ENCODE assay signal across 22 mouse cellular contexts in genomic region chr5:39803941-39804340, GRCm38 (mm10). TPM values are rescaled to one million over a fixed set of nuclear protein-coding genes. Genes with fewer than 3 reads are reported as not detected.
DNase-seq lines count a peak whose midpoint lies in the region; ATAC-seq and TF ChIP-seq lines count a peak whose summit lies in the region.
"Had no signal": no experiment of that assay in that cellular context is flagged by ENCODE, and none has a peak within 500 bp of the region (broad histone marks: within the 10 kb centered on the region; RNA-seq: fewer than 3 reads in every experiment).

No protein-coding gene starts in this region.

- H3K9me3 ChIP-seq in neural tube, embryonic 15.5 days (replicated peaks) = no peaks in the 10 kb centered on the region
- no peaks in the 10 kb centered on the region for H3K9me3 ChIP-seq in midbrain, postnatal 0 days (ENCODE audit: low read length)
- H3K9me3 ChIP-seq in intestine, postnatal 0 days (ENCODE audit: control insufficient read depth) = no peaks in the 10 kb centered on the region
- H3K9me3 ChIP-seq: embryonic facial prominence, embryonic 10.5 days; heart, embryonic 15.5 days; limb, embryonic 12.5 days; midbrain, embryonic 13.5 days; stomach, embryonic 15.5 days had no signal

- no peak for TF ChIP-seq POLR2A in kidney, adult 2 months (IDR thresholded peaks at IDR 0.05; ENCODE audit: low read depth, low read length)

- WGBS in kidney, adult 2 months = 30% methylated on average over 3 of the region's 3 CpGs
- WGBS in neural tube, embryonic 15.5 days = 66% methylated on average over 3 of the region's 3 CpGs
- WGBS in midbrain, postnatal 0 days = 72% methylated on average over 3 of the region's 3 CpGs
- 48% methylated on average over 3 of the region's 3 CpGs for WGBS in intestine, postnatal 0 days

- no peak overlapping the region for H3K4me2 ChIP-seq in neural tube, embryonic 15.5 days
- H3K4me2 ChIP-seq in midbrain, postnatal 0 days (ENCODE audit: low read depth, low read length, poor library complexity, severe bottlenecking) = no peak overlapping the region
- H3K4me2 ChIP-seq in intestine, postnatal 0 days (replicated peaks; ENCODE audit: low read depth) = no peak overlapping the region
- H3K4me2 ChIP-seq: heart, embryonic 15.5 days; limb, embryonic 12.5 days; midbrain, embryonic 13.5 days; stomach, embryonic 15.5 days had no signal

- TF ChIP-seq CTCF in kidney, adult 2 months (conservative IDR thresholded peaks at IDR 0.05; ENCODE audit: insufficient read depth, insufficient read length, low read depth, low read length) = no peak
- TF ChIP-seq CTCF in midbrain, postnatal 0 days (IDR thresholded peaks at IDR 0.05) = no peak
- TF ChIP-seq CTCF in intestine, postnatal 0 days (IDR thresholded peaks at IDR 0.05; ENCODE audit: low read depth) = no peak

- no peak overlapping the region for H3K27ac ChIP-seq in kidney, adult 2 months (ENCODE audit: insufficient read depth, low read depth, low read length)
- no peak overlapping the region for H3K27ac ChIP-seq in neural tube, embryonic 15.5 days (replicated peaks)
- no peak overlapping the region for H3K27ac ChIP-seq in midbrain, postnatal 0 days (ENCODE audit: low read depth, low read length)
- no peak overlapping the region for H3K27ac ChIP-seq in intestine, postnatal 0 days (ENCODE audit: low read depth, low read length)
- H3K27ac ChIP-seq: embryonic facial prominence, embryonic 10.5 days; heart, embryonic 15.5 days; limb, embryonic 12.5 days; liver, embryonic 14.5 days; midbrain, embryonic 13.5 days; stomach, embryonic 15.5 days had no signal

- no peaks in the 10 kb centered on the region for H3K36me3 ChIP-seq in kidney, adult 2 months (ENCODE audit: control insufficient read depth, insufficient read depth, low read length)
- no peaks in the 10 kb centered on the region for H3K36me3 ChIP-seq in neural tube, embryonic 15.5 days
- no peaks in the 10 kb centered on the region for H3K36me3 ChIP-seq in midbrain, postnatal 0 days (ENCODE audit: insufficient read depth, low read length)
- no peaks in the 10 kb centered on the region for H3K36me3 ChIP-seq in intestine, postnatal 0 days (ENCODE audit: control insufficient read depth, insufficient read depth)
- H3K36me3 ChIP-seq: embryonic facial prominence, embryonic 10.5 days; heart, embryonic 15.5 days; limb, embryonic 12.5 days; midbrain, embryonic 13.5 days; stomach, embryonic 15.5 days had no signal

- no peaks in the 10 kb centered on the region for H3K4me1 ChIP-seq in kidney, adult 2 months (ENCODE audit: control insufficient read depth, insufficient read depth, low read length)
- 0 out of 2 replicates have a peak, but pooled peaks cover 3% of the 10 kb centered on the region for H3K4me1 ChIP-seq in neural tube, embryonic 15.5 days
- H3K4me1 ChIP-seq in midbrain, postnatal 0 days (ENCODE audit: insufficient read depth, low read length) = no peaks in the 10 kb centered on the region
- no peaks in the 10 kb centered on the region for H3K4me1 ChIP-seq in intestine, postnatal 0 days (replicated peaks; ENCODE audit: control insufficient read depth, insufficient read depth, low read length)
- H3K4me1 ChIP-seq: embryonic facial prominence, embryonic 10.5 days; heart, embryonic 15.5 days; limb, embryonic 12.5 days; midbrain, embryonic 13.5 days; stomach, embryonic 15.5 days had no signal

- H3K4me3 ChIP-seq in kidney, adult 2 months (ENCODE audit: insufficient read depth, low read depth, low read length) = no peak overlapping the region
- no peak overlapping the region for H3K4me3 ChIP-seq in neural tube, embryonic 15.5 days (replicated peaks)
- no peak overlapping the region for H3K4me3 ChIP-seq in midbrain, postnatal 0 days (ENCODE audit: low read depth, low read length)
- H3K4me3 ChIP-seq in intestine, postnatal 0 days (ENCODE audit: low read depth, low read length) = no peak overlapping the region
- H3K4me3 ChIP-seq: embryonic facial prominence, embryonic 10.5 days; heart, embryonic 15.5 days; limb, embryonic 12.5 days; midbrain, embryonic 13.5 days; stomach, embryonic 15.5 days had no signal

- peak; percentile 3 to 6 for DNase-seq in cerebellum, postnatal 14 days
- DNase-seq in cerebellum, adult 18-20 months = no peak
- peak; percentile 16 for DNase-seq in kidney, adult 2 months
- DNase-seq in kidney, adult 18-20 months = no peak
- no peak for DNase-seq in neural tube, embryonic 10.5 days (ENCODE audit: extremely low spot score, low spot score)
- no peak for DNase-seq in midbrain, postnatal 0 days (ENCODE audit: low spot score)
- DNase-seq: adrenal gland, postnatal 25 days; cerebellum, adult 11-12 months; gastrocnemius, postnatal 14 days; lung, postnatal 10 days; thymus, adult 18-20 months; thymus, postnatal 4 days had no signal

- no peaks in the 10 kb centered on the region for H3K27me3 ChIP-seq in kidney, adult 2 months (replicated peaks; ENCODE audit: control insufficient read depth, insufficient read depth, low read length)
- no peaks in the 10 kb centered on the region for H3K27me3 ChIP-seq in neural tube, embryonic 15.5 days (replicated peaks)
- H3K27me3 ChIP-seq in midbrain, postnatal 0 days (ENCODE audit: insufficient read depth, low read length) = no peaks in the 10 kb centered on the region
- no peaks in the 10 kb centered on the region for H3K27me3 ChIP-seq in intestine, postnatal 0 days (replicated peaks; ENCODE audit: control insufficient read depth, insufficient read depth, low read length)
- H3K27me3 ChIP-seq: heart, embryonic 15.5 days; limb, embryonic 12.5 days; midbrain, embryonic 13.5 days; stomach, embryonic 15.5 days had no signal

- no peak overlapping the region for H3K9ac ChIP-seq in neural tube, embryonic 15.5 days (replicated peaks)
- no peak overlapping the region for H3K9ac ChIP-seq in midbrain, postnatal 0 days (replicated peaks; ENCODE audit: low read length, poor library complexity, severe bottlenecking)
- H3K9ac ChIP-seq in intestine, postnatal 0 days (ENCODE audit: low read depth, low read length) = no peak overlapping the region
- H3K9ac ChIP-seq: heart, embryonic 15.5 days; limb, embryonic 12.5 days; liver, embryonic 14.5 days; midbrain, embryonic 13.5 days; stomach, embryonic 15.5 days had no signal

- ATAC-seq in neural tube, embryonic 15.5 days (ENCODE audit: low FRiP score) = 0 out of 2 replicates have a peak, but pooled peaks have one; percentile 5
- no peak for ATAC-seq in midbrain, postnatal 0 days (ENCODE audit: low FRiP score)
- ATAC-seq in intestine, postnatal 0 days = no peak
- ATAC-seq: activated CD4-positive, CD25-positive, alpha-beta regulatory T cell, adult 4 months; CD4-positive, CD25-positive, alpha-beta regulatory T cell, adult 4 months; midbrain, embryonic 13.5 days had no signal

RNA-seq across cellular contexts. Expression of gene Hs3st1, which starts 48.7 kb away (rescaled TPM):
- polyA plus RNA-seq in kidney, adult 2 months (2012; rRNA removed) = 7.9 and 8.2 TPM in 2 replicates
- 37.3 and 43.0 TPM in 2 replicates for polyA plus RNA-seq in neural tube, embryonic 15.5 days (2015; fragmentation: Nextera tagmentation; extraction: Ambion mirVana)
- 39.3 and 42.3 TPM in 2 replicates for total RNA-seq in midbrain, postnatal 0 days (2014; rRNA removed)
- polyA plus RNA-seq in midbrain, postnatal 0 days (2015; fragmentation: Nextera tagmentation; extraction: Ambion mirVana) = 29.6 and 40.8 TPM in 2 replicates
- 7.9 and 8.5 TPM in 2 replicates for polyA plus RNA-seq in intestine, postnatal 0 days (2015; fragmentation: Nextera tagmentation; extraction: Ambion mirVana)
- polyA plus RNA-seq: CD4-positive, CD25-positive, alpha-beta regulatory T cell, adult 4 months had no signal

Comparison
In these comparisons a context has a peak if more than half of its experiments do, and no peak if none do; other contexts are left out.
1. DNase-seq: peak in cerebellum, postnatal 14 days (2 of 2) and kidney, adult 2 months (single experiment); none in cerebellum, adult 18-20 months (0 of 2), kidney, adult 18-20 months (single experiment), neural tube, embryonic 10.5 days (single experiment) and midbrain, postnatal 0 days (single experiment).